Mouse (Mus musculus): ENCODE measurements at regions not wholly inside any gene's neighbourhood (a gene's known extent, or its start where the extent isn't known, plus 50 kb on each side); places are given as distances from the start of the nearest gene placed in this dataset.
A peak's percentile ranks its signal among the peaks of the same experiment; 100 is the strongest.

GRCm38 (mm10) chr1:41001154-41001949 is 196.0 kb downstream of the Tmem182 start:
- peak; percentile 71; the same call in 1 of the 2 replicates for ATAC-seq (ENCODE audit: low FRiP score)
- WGBS = 49% methylated on average over 13 of the region's 13 CpGs
- Histone ChIP-seq H3K9ac (no peak overlapping the region), H3K27ac (no peak overlapping the region), H3K4me2 (no peak overlapping the region), H3K36me3 (replicated peaks) (no peaks in the 10 kb centered on the region), H3K4me3 (replicated peaks) (no peak overlapping the region), H3K4me1 (peaks cover 6% of the 10 kb centered on the region), H3K27me3 (no peaks in the 10 kb centered on the region), H3K9me3 (no peaks in the 10 kb centered on the region)

GRCm38 (mm10) chr1:41002006-41002405 is 196.6 kb downstream of the Tmem182 start:
- Histone ChIP-seq H3K4me1 (peaks cover 6% of the 10 kb centered on the region), H3K27ac (0 out of 2 replicates have a peak overlapping the region, but pooled peaks have one; percentile 19), H3K27me3 (no peaks in the 10 kb centered on the region), H3K4me3 (replicated peaks) (no peak overlapping the region), H3K4me2 (no peak overlapping the region), H3K9me3 (no peaks in the 10 kb centered on the region), H3K9ac (no peak overlapping the region), H3K36me3 (replicated peaks) (no peaks in the 10 kb centered on the region)
- WGBS = 60% methylated on average over 9 of the region's 9 CpGs
- ATAC-seq (ENCODE audit: low FRiP score) = no peak; the same call in 1 of the 2 replicates

- Histone ChIP-seq H3K36me3 (replicated peaks) (no peaks in the 10 kb centered on the region), H3K4me2 (no peak overlapping the region), H3K27me3 (no peaks in the 10 kb centered on the region), H3K27ac (no peak overlapping the region), H3K4me1 (peaks cover 10% of the 10 kb centered on the region; the same call in 1 of the 2 replicates), H3K9me3 (no peaks in the 10 kb centered on the region), H3K4me3 (replicated peaks) (no peak overlapping the region), H3K9ac (no peak overlapping the region)
- no peak for ATAC-seq (ENCODE audit: low FRiP score)
- 88% methylated on average over 4 of the region's 4 CpGs for WGBS
Observed at GRCm38 (mm10) chr1:41026943-41027342, 221.5 kb downstream of the Tmem182 start.

- no peak overlapping the region for H3K4me3 ChIP-seq (replicated peaks)
- no peak overlapping the region for H3K9ac ChIP-seq
- H3K9me3 ChIP-seq = no peaks in the 10 kb centered on the region
- 35% methylated on average over 4 of the region's 4 CpGs for WGBS
- H3K27me3 ChIP-seq = no peaks in the 10 kb centered on the region
- no peaks in the 10 kb centered on the region for H3K36me3 ChIP-seq (replicated peaks)
- peaks cover 10% of the 10 kb centered on the region; the same call in 1 of the 2 replicates for H3K4me1 ChIP-seq
- no peak overlapping the region for H3K27ac ChIP-seq
- H3K4me2 ChIP-seq = no peak overlapping the region
- ATAC-seq (ENCODE audit: low FRiP score) = no peak
Observed at GRCm38 (mm10) chr1:41027540-41027978, 222.2 kb downstream of the Tmem182 start.

- no peak overlapping the region for H3K4me3 ChIP-seq (replicated peaks)
- 82% methylated on average over 2 of the region's 2 CpGs for WGBS
- H3K9ac ChIP-seq = no peak overlapping the region
- no peaks in the 10 kb centered on the region for H3K9me3 ChIP-seq
- H3K36me3 ChIP-seq (replicated peaks) = no peaks in the 10 kb centered on the region
- no peak overlapping the region for H3K4me2 ChIP-seq
- H3K27me3 ChIP-seq = no peaks in the 10 kb centered on the region
- no peak for ATAC-seq (ENCODE audit: low FRiP score)
- no peak overlapping the region for H3K27ac ChIP-seq
- H3K4me1 ChIP-seq = peaks cover 10% of the 10 kb centered on the region; the same call in 1 of the 2 replicates
Observed at GRCm38 (mm10) chr1:41028021-41028420, 222.6 kb downstream of the Tmem182 start.

GRCm38 (mm10) chr1:41035085-41035880 is 229.9 kb downstream of the Tmem182 start:
- H3K27me3 ChIP-seq = no peaks in the 10 kb centered on the region
- no peak overlapping the region for H3K27ac ChIP-seq
- 74% methylated on average over 22 of the region's 22 CpGs for WGBS
- H3K4me1 ChIP-seq = peaks cover 4% of the 10 kb centered on the region
- no peak overlapping the region for H3K4me3 ChIP-seq (replicated peaks)
- no peaks in the 10 kb centered on the region for H3K36me3 ChIP-seq (replicated peaks)
- no peak overlapping the region for H3K9ac ChIP-seq
- no peak overlapping the region for H3K4me2 ChIP-seq
- no peak for ATAC-seq (ENCODE audit: low FRiP score)
- H3K9me3 ChIP-seq = no peaks in the 10 kb centered on the region

- Histone ChIP-seq H3K27ac (no peak overlapping the region), H3K27me3 (no peaks in the 10 kb centered on the region), H3K4me1 (peaks cover 4% of the 10 kb centered on the region), H3K36me3 (replicated peaks) (no peaks in the 10 kb centered on the region), H3K9ac (no peak overlapping the region), H3K4me3 (replicated peaks) (no peak overlapping the region), H3K9me3 (no peaks in the 10 kb centered on the region), H3K4me2 (no peak overlapping the region; the same call in 1 of the 2 replicates)
- WGBS = 43% methylated on average over 12 of the region's 12 CpGs
- ATAC-seq (ENCODE audit: low FRiP score) = no peak
Observed at GRCm38 (mm10) chr1:41036940-41037339, 231.5 kb downstream of the Tmem182 start.

GRCm38 (mm10) chr1:41054426-41054955 is 249.1 kb downstream of the Tmem182 start:
- 87% methylated on average over 5 of the region's 5 CpGs for WGBS
- H3K4me3 ChIP-seq (replicated peaks) = no peak overlapping the region
- H3K36me3 ChIP-seq (replicated peaks) = no peaks in the 10 kb centered on the region
- peaks cover 6% of the 10 kb centered on the region for H3K4me1 ChIP-seq
- ATAC-seq (ENCODE audit: low FRiP score) = no peak
- H3K27ac ChIP-seq = no peak overlapping the region
- no peak overlapping the region for H3K9ac ChIP-seq
- no peaks in the 10 kb centered on the region for H3K9me3 ChIP-seq
- H3K27me3 ChIP-seq = no peaks in the 10 kb centered on the region
- H3K4me2 ChIP-seq = no peak overlapping the region

- H3K4me2 ChIP-seq = no peak overlapping the region
- WGBS = 77% methylated on average over 10 of the region's 10 CpGs
- no peaks in the 10 kb centered on the region for H3K36me3 ChIP-seq (replicated peaks)
- ATAC-seq (ENCODE audit: low FRiP score) = no peak
- H3K27me3 ChIP-seq = no peaks in the 10 kb centered on the region
- no peaks in the 10 kb centered on the region for H3K9me3 ChIP-seq
- no peak overlapping the region for H3K9ac ChIP-seq
- H3K4me3 ChIP-seq (replicated peaks) = no peak overlapping the region
- H3K27ac ChIP-seq = no peak overlapping the region
- H3K4me1 ChIP-seq = peaks cover 6% of the 10 kb centered on the region
Observed at GRCm38 (mm10) chr1:41055761-41056160, 250.4 kb downstream of the Tmem182 start.

GRCm38 (mm10) chr1:41065130-41065529 is 259.7 kb downstream of the Tmem182 start:
- WGBS = 59% methylated on average over 10 of the region's 10 CpGs
- Histone ChIP-seq H3K27me3 (no peaks in the 10 kb centered on the region), H3K9me3 (no peaks in the 10 kb centered on the region), H3K27ac (no peak overlapping the region), H3K4me3 (replicated peaks) (no peak overlapping the region), H3K4me1 (no peaks in the 10 kb centered on the region), H3K36me3 (replicated peaks) (no peaks in the 10 kb centered on the region), H3K9ac (no peak overlapping the region), H3K4me2 (no peak overlapping the region)
- ATAC-seq (ENCODE audit: low FRiP score) = no peak

GRCm38 (mm10) chr1:41104869-41105268 is 299.5 kb downstream of the Tmem182 start:
- H3K4me3 ChIP-seq (replicated peaks) = no peak overlapping the region
- H3K4me1 ChIP-seq = no peaks in the 10 kb centered on the region
- H3K9ac ChIP-seq = no peak overlapping the region
- 89% methylated on average over 5 of the region's 5 CpGs for WGBS
- H3K9me3 ChIP-seq = no peaks in the 10 kb centered on the region
- H3K36me3 ChIP-seq (replicated peaks) = no peaks in the 10 kb centered on the region
- H3K4me2 ChIP-seq = no peak overlapping the region
- H3K27ac ChIP-seq = no peak overlapping the region
- ATAC-seq (ENCODE audit: low FRiP score) = no peak
- no peaks in the 10 kb centered on the region for H3K27me3 ChIP-seq

GRCm38 (mm10) chr1:41121636-41122175 is 316.3 kb downstream of the Tmem182 start:
- no peak overlapping the region for H3K9ac ChIP-seq
- H3K9me3 ChIP-seq = no peaks in the 10 kb centered on the region
- no peak overlapping the region for H3K4me3 ChIP-seq (replicated peaks)
- no peak overlapping the region for H3K27ac ChIP-seq
- H3K4me2 ChIP-seq = no peak overlapping the region
- H3K36me3 ChIP-seq (replicated peaks) = no peaks in the 10 kb centered on the region
- H3K27me3 ChIP-seq = no peaks in the 10 kb centered on the region
- H3K4me1 ChIP-seq = 0 out of 2 replicates have a peak, but pooled peaks cover 6% of the 10 kb centered on the region
- 26% methylated on average over 5 of the region's 5 CpGs for WGBS
- ATAC-seq (ENCODE audit: low FRiP score) = peak; percentile 17; the same call in 1 of the 2 replicates

Data from forebrain, embryonic 12.5 days (tissue).